Mouse (Mus musculus): ENCODE data around the gene Cfap46. TPM values are rescaled to one million over a fixed set of nuclear protein-coding genes. Genes with fewer than 3 reads are reported as not detected.

The Cfap46 gene
- 1 to 10 TPM; 1.9 to 5.3 TPM for total RNA-seq (2021)

- peak; percentile 61 to 72 for DNase-seq (ENCODE audit: low spot score in 2 of 2)
- intact Hi-C loops (cut with DNase I), result loop anchor here (1.0 kb wide), 1 partner anchor 36 kb away; no protein-coding TSS in a partner anchor
Measured at GRCm38 (mm10) chr7:139683706-139684552, at the start of gene Cfap46. Gene Cfap46 (minus strand): TSS chr7:139683817.

- intact Hi-C loops (cut with DNase I), result no loop called here
- DNase-seq (ENCODE audit: low spot score in 2 of 2), result no peak
Measured at GRCm38 (mm10) chr7:139731276-139731696, 47.7 kb upstream of the Cfap46 start.

DNA sequence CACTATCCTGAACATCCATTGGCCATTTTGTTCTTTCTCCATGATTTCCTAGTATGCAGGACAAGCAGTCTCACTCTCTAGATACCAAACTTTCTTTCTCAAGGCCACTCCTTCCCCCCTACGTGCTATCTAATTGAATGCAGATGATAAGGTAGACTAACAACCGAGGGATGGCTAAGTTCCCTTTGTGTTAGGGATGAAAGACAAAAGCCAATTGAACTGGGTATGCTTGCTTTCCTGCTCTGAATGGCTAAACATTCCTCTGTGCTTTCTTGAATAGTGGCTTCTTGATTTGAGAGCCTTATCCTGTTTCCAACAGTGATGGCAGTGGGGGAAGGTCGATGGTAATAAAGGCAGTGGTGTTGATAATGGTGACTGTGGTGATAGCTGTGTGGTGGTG is 43.5 kb upstream of the Cfap46 start:
- intact Hi-C loops (cut with DNase I), result no loop called here
- DNase-seq (ENCODE audit: low spot score in 2 of 2), result no peak

DNA sequence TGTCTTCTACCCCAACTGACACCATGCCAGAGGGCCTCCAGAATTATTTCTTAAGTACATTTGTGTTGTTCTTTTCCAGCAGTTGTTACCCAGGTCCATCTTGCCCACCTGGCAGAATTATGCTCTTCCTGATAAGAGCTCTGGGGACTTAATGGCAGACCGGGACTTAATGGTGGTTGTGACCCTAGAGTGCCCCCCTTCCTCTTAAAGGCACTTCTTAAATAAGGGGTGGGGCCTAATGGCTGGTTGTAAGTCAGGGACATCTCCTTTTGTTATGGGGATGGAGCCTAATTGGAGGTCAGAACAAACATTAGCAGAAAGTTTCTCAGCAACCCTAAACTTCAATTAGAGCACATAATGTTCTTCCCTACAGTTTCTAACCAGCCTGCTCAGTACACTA is 42.0 kb upstream of the Cfap46 start:
- intact Hi-C loops (cut with DNase I), result no loop called here
- no peak for DNase-seq (ENCODE audit: low spot score in 2 of 2)

DNA sequence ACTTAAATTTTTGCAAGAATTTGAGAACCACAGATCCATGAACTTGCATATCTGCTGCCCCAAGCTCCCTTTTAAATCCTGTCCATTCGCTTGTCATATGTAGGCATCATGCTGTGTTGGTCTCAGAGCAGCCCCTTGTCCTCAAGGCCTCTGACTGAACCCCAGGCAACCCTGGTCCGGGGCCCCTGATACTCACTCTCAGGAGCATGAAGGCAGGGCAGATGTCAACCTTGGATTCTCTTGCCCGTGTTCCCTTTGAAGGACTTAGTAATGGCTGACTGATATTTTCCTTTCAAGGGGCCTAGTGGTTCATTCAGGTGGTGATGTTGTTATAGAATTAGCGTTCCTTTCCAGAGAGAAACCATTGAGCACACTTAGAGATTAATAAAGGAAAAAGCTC is 40.4 kb upstream of the Cfap46 start:
- DNase-seq (ENCODE audit: low spot score in 2 of 2), result no peak
- intact Hi-C loops (cut with DNase I), result no loop called here

- intact Hi-C loops (cut with DNase I), result no loop called here
- DNase-seq (ENCODE audit: low spot score in 2 of 2), result no peak
Measured at GRCm38 (mm10) chr7:139721196-139721595, 37.6 kb upstream of the Cfap46 start.

DNA sequence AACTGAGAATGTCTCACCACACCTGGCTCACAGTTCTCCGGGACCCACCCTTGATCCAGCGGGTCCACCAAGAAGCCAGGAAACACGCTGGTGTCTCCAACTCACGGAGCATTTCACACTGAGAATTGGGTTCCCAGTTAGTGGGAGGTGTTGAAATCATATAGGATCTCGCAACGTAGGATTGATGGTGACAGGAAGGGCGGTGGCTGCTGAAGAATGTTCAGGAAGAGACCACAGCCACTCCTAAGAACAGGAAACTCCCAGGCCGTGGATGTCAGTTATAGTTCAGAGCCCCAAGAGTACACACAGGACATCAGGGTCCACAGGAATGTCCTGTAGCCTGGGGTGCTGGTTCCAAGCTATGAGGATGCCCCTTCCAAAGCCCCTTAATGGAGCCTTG is 34.2 kb upstream of the Cfap46 start:
- no peak for DNase-seq (ENCODE audit: low spot score in 2 of 2)
- intact Hi-C loops (cut with DNase I), result no loop called here

- DNase-seq (ENCODE audit: low spot score in 2 of 2), result no peak
- intact Hi-C loops (cut with DNase I), result no loop called here
Measured at GRCm38 (mm10) chr7:139711821-139712220, 28.2 kb upstream of the Cfap46 start.

DNA sequence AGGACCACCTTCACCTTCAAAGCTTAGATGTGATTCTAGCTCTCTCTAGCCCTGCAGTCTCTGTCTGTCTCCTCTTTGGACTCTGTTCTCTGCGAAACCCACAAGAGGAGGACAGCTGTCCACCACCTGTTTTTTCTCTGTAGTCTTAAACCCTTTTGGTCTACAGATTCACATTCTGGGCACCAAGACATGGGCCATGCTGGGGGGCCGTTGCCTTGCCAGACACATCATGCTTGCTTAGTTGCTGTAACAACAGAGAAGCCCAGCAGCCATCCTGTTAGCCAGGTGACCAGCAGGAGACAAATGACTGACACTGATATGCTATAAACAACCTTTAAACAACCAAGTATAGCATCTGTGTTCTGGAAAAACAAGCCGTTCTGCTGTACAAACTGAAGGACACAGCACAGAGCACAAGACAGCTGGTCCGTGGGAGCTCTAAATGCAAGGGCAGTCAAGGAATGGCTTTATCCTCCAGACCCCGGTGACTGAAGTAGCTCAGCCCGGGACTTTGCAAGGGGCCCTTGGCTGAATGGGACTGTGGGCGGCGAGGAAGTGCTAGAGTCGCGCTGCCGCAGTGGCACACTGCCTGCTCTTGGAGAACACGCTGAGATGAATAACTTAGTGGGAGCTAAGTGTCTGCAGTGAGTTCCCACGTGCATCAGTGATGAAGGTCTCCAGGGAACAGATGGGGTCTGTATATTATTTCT is 22.9 kb upstream of the Cfap46 start:
- DNase-seq (ENCODE audit: low spot score in 2 of 2), result peak; percentile 70 to 74
- intact Hi-C loops (cut with DNase I), result no loop called here

- DNase-seq (ENCODE audit: low spot score in 2 of 2), result no peak
- intact Hi-C loops (cut with DNase I), result no loop called here
Measured at GRCm38 (mm10) chr7:139705781-139706180, 22.2 kb upstream of the Cfap46 start.

DNA sequence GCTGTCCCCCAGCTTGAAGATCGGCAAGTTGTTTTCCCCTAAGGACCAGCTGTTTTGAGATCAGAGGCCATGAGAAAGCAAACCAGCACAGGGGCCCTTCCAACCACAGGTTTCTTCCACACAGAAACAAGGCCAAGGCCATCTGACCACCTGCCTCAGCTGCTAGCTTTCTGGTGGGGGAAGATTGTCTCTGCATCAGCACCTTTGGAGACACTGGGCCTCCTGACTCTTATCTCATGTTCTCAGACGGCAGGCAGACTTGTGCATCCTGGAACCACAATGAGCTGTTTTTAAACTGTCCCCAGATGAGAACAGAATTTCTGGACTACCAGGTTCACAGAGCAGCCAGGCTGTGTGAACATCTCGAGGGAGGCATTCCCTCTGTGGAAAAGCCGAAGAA is 21.5 kb upstream of the Cfap46 start:
- no peak for DNase-seq (ENCODE audit: low spot score in 2 of 2)
- intact Hi-C loops (cut with DNase I), result no loop called here

GRCm38 (mm10) chr7:139703826-139704199 is 20.2 kb upstream of the Cfap46 start:
- DNase-seq (ENCODE audit: low spot score in 2 of 2), result no peak
- intact Hi-C loops (cut with DNase I), result loop anchor here (1.0 to 5.0 kb wide), 3 partner anchors 38 to 173 kb away; no protein-coding TSS in a partner anchor

DNA sequence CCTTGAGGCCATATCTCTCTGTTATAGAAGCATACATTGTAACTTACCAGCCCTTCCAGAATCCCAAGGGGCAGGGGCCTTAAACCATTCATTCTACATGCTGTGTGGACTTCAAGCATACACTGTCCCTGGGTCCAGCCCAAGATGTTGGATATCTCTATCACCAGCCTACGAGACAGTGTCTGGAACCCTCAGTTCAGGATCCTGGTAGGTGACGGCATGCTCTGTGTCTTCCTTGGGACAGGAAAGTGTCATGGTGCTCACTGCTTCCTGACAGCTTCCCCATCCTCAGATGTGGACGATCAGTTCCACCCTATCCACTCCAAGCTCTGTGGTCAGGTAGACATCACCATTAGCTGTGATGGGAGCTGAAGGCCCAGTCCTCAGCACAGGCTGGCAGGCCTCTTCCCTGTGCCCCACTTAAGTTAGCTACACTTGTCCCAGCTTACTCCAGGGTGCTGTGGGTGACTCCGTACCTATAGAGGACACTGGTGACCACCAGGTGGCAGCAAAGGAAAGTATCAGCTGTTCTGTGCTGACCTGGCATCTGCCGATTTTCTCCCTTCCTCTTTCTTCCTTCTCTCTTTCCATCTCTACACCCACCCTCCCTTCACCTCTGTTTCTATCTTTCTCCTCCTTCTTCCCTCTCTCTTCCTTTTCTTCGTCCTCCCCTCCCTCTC is 19.7 kb upstream of the Cfap46 start:
- intact Hi-C loops (cut with DNase I), result loop anchor here (1.0 to 5.0 kb wide), 3 partner anchors 39 to 174 kb away; no protein-coding TSS in a partner anchor
- peak; percentile 76 to 86 for DNase-seq (ENCODE audit: low spot score in 2 of 2)

DNA sequence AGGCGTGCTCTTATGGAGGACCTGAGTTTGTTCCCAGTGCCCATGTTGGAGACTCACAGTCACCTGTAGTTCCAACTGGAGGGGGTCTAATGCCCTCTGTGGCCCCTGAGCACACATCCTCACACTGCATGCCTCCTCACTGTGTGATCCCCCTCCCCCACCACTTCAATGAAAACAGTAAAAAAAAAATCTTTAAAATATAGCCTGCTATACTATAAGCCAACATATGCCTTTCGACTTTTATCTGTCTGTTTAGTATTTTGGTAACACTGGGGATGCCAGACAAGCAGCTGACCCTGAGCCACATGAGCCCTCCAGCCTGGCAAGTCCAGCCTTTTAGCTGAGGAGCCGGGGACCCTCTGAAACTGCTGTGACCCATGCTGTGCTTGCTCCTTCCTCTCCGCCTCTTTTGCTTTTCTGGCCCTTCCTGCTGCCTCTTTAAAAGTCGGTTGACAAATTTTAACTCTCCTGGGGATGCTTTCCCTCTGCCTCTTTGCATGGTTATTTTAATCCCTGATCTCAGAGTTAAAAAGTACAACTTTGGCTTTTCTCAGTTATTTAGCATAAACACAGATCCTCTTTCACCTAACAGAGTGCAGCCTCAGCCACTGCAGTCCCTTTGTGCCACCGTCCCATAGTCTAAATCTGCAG is 18.2 kb upstream of the Cfap46 start:
- intact Hi-C loops (cut with DNase I), result loop anchor here (5.0 kb wide), 2 partner anchors 41 to 176 kb away; no protein-coding TSS in a partner anchor

DNA sequence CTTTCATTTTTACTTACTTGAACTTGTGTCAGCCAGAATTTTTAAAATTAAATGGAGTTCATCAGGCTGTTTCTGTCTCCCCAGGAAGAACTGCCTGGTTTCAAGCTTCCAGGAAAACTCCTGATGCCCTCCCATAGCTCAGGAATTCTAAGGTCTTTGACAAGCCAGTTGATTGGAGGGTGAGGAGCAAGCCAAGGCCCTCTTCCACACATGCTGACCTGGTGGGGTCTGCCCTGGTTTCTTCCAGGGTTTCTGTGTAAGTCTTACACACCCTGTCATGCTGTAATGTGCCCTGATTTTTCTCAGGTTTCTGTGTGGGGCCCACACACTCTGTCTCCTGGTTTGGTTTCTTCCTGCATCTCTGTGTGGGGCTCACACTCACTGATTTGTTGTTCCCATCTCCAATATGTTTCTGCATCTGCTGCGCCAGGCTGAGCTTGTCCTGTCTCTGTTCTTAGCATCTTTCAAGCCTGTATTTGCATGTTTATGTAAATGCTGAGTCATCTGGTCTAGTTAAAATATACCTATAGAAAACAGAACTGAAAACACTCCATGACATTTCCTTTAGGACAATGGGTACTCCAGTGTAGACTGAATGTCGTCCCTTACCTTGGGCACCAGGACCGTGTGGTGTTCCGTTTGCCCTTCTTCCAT is 9.2 kb upstream of the Cfap46 start:
- intact Hi-C loops (cut with DNase I), result no loop called here
- DNase-seq (ENCODE audit: low spot score in 2 of 2), result peak; percentile 54 to 69

More for the DNA sequence above, 18.2 kb upstream of the Cfap46 start:
- no peak for DNase-seq (ENCODE audit: low spot score in 2 of 2)

DNA sequence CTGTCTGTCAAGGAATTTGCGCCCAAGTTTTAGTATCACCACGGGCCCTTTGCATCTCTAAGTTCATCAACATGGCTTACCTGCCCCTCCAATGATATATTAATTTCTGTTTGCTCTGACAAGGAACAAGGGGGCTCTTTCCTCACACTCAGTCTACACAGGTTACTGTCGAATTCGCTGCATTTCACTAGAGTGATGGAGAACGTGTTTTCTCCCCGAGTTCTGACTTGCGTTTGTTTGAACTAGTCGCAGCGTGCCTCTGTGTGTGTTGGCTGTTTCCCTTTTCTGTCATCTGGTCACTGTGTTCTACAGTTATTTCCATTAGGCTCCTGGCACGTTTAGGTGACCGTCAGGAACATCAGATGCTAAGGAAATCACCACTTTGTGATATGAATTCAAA is 8.6 kb upstream of the Cfap46 start:
- DNase-seq (ENCODE audit: low spot score in 2 of 2), result no peak
- intact Hi-C loops (cut with DNase I), result no loop called here

DNA sequence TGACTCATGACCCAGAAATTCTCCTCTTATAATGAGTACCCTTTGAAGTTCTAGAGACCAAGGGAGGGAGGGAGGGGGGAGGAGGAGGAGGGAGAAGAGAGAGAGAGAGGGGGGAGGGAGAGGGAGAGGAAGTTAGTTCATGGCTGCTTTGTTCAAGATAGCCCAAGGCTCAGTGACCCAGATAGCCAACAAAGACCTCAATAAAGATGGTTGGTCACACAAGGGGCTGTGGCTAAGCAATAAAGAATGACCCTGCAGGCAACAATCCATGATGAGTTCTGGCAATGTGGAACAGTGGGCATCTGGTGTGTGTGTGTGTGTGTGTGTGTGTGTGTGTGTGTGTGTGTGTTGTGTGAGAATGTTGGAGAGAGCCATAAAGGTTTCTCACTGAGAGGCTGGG is 1.7 kb upstream of the Cfap46 start:
- intact Hi-C loops (cut with DNase I), result no loop called here
- no peak for DNase-seq (ENCODE audit: low spot score in 2 of 2)

GRCm38 (mm10) chr7:139684553-139684929 is 924 bp upstream of the Cfap46 start:
- DNase-seq (ENCODE audit: low spot score in 2 of 2), result peak; percentile 88 to 90
- intact Hi-C loops (cut with DNase I), result loop anchor here (1.0 kb wide), 1 partner anchor 36 kb away; no protein-coding TSS in a partner anchor

DNA sequence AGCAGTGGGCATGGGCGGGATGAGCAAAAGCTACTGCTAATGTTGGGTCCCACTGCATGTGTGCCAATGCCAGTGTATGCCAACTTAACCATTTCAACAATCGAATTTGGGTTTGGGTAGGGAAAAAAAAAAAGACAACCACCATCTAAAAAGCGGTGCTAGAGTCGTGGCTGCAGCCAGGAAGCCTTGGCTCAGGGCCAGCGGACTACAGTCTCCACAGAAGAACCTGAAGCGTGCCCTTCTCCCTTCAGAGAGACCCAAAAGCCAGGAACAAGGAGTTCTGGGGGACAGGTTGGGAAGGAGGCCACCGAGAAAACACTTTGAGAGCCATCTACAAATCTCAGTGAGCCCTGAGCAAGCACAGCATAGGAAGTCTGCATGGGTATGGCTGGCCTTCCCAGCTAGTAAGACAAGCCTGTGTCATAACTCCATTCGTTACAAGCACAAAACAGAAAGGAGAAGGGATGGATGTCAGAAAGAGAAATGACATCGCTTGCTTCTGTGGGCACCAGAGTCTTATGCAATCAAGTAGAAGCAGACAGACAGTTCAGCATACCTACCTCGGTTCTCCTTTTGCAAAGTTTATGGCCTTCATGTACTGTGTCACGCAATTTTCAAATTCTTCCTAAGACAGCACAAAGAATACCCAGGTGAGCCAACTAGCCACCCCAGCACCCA is 1.6 kb downstream of the Cfap46 start:
- intact Hi-C loops (cut with DNase I), result no loop called here
- no peak for DNase-seq (ENCODE audit: low spot score in 2 of 2)
